Mouse (Mus musculus): ENCODE measurements around the gene Sall2.

DNA sequence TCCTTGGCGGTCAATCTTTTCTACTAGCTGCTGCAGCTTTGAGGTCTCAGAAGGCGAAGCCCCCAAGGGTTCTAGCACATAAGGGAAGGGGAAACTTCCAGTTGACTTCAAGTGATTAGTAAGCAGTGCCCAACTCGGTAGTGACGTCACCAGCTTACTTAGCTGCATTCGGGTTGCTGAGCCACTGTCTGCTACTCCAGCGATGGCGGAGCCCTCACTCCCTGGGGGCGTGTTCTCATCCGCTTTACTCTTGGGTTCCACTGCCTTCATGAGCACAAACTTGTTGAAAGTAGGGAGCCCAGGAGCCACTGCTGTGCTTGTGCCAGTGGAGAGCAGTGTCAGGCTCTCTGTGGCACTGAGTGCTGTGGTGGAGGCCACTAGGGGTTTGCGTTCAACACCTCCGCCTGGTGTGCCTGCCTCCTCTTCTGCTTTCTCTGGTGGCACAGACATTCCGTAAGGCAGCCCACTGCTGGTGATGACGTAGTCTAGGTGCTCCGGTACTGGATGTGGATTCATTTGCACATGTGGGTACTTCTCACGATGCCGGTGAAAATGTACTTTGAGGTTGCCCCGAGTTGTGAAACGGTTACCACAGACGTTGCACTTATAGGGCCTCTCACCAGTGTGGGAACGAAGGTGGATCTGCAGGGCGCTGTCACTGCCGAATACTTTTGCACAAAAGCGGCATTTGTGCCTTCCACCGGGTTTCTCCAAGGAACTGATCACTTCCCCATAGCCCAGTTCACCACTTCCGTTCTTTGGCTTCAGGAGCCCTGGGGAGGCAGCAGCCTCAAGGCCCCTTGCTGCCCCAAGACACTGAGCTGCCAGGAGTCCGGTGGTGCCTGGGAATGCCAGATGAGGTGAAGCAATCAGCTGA, 14.4 kb downstream of the Sall2 start:
- TF ChIP-seq NELFE (IDR thresholded peaks at IDR 0.05; ENCODE audit: low read depth, low read length) (no peak), CTCF (IDR thresholded peaks at IDR 0.05 in 2 of 3, conservative IDR thresholded peaks at IDR 0.05 in 1 of 3; ENCODE audit: control insufficient read depth in 1 of 3, insufficient read depth in 1 of 3, low read depth in 2 of 3, low read length in 3 of 3, poor library complexity in 1 of 3, severe bottlenecking in 1 of 3) (no peak), GATA1 (IDR thresholded peaks at IDR 0.05; ENCODE audit: low read depth, low read length) (no peak), SIN3A (IDR thresholded peaks at IDR 0.05; ENCODE audit: low read length) (no peak), UBTF (IDR thresholded peaks at IDR 0.05; ENCODE audit: borderline replicate concordance, insufficient read depth, low read depth, low read length) (no peak), EP300 (IDR thresholded peaks at IDR 0.05; ENCODE audit: low read depth in 1 of 2, low read length in 2 of 2) (no peak), USF1 (IDR thresholded peaks at IDR 0.05; ENCODE audit: low read depth, low read length) (no peak), MAZ (IDR thresholded peaks at IDR 0.05; ENCODE audit: low read depth, low read length) (no peak), ZC3H11A (IDR thresholded peaks at IDR 0.05; ENCODE audit: low read depth, low read length) (no peak), ELF1 (IDR thresholded peaks at IDR 0.05; ENCODE audit: low read depth, low read length) (no peak), POLR2A (IDR thresholded peaks at IDR 0.05; ENCODE audit: control insufficient read depth in 1 of 2, insufficient read depth in 1 of 2, low read depth in 1 of 2, low read length in 2 of 2, poor library complexity in 1 of 2) (no peak), ZNF384 (IDR thresholded peaks at IDR 0.05; ENCODE audit: low read depth, low read length) (no peak), CHD2 (IDR thresholded peaks at IDR 0.05; ENCODE audit: low read length) (no peak), MAX (IDR thresholded peaks at IDR 0.05; ENCODE audit: low read length) (no peak)

Measured in MEL (cell line).